Mouse (Mus musculus): ENCODE results near the gene Svs3b.

- no peak for TF ChIP-seq POLR2A (IDR thresholded peaks at IDR 0.05; ENCODE audit: insufficient read length, low read depth)
- TF ChIP-seq MAX (IDR thresholded peaks at IDR 0.05; ENCODE audit: low read depth), result no peak
Measured at GRCm38 (mm10) chr2:164278359-164278758, 21.9 kb upstream of the Svs3b start, which contains the start of gene Svs4.

Measured in myocyte (in vitro differentiated cells).